Mouse (Mus musculus) layer of hippocampus, adult 18-20 months (tissue): ENCODE data around the gene Noct. TPM values are rescaled to one million over a fixed set of nuclear protein-coding genes. Genes with fewer than 3 reads are reported as not detected.
"Not testable (repeated sequence)": the region's sequence is repeated elsewhere in the genome, so short reads cannot be mapped to it uniquely, and the experiment has no call there.

ENCODE experiments used
- DNase-seq, 2 experiments: peaks; one replicate each; pipeline ENCODE4 v3.0.0; 2022; ENCODE audit warnings: low spot score in 2 of 2
- long read RNA-seq: library from polyadenylated mRNA; stranded (forward); transcript quantifications from one replicate; pipeline ENCODE4 v2.0.0, GENCODE M21; 2021
- total RNA-seq, 2 experiments: library from RNA; stranded (reverse); gene quantifications; 2 replicates each; pipeline ENCODE4 v1.2.3; 2021

Gene Noct
- total RNA-seq = 10 to 100 TPM; 59.5 to 60.3 TPM
- long read RNA-seq, full-length matches to known transcripts = 94 of 97 reads
- long read RNA-seq, partial matches to known transcripts = 0 of 97 reads
- long read RNA-seq, other reads (novel, unspliced or antisense) = 3 of 97 reads

DNA sequence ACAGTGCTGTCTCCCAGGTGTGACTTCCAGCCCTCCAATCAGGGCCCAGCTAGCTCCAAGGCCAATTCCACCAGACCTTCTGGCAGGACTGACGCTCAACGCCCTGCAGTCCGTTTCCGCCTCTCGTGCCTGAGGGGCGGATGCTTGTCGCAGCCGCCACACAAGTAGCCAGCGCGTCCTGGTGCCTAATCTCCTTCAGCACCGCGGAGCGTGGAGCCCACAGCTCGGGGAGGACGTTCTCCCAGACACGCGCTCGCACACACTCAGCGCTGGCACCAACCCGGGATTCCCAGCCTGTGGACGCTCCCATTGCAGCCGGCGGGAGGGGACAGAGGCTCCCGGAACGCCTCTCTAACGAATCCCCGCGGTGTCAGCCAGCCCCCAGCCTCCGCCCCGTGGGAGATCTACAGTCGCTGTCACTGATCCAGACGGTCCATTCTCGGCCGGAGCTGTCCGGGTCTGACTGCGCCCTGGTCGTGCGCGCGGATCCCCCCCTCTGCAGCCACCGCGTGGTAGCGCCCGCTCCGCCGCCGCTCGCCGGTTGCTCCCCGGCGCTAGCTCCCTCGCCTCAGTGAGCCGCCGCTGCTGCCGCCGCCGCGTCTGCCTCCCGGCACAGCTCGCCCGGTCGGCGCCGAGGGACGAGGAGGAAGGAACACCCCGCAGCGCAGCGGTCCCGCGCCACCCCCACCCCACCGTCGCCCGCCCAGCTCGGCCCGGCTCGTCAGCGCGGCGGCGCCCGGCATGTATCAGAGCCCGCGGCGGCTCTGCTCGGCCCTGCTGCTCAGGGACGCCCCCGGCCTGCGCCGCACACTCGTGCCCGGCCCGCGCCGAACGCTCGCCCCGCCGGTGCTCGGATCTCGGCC is at the start of gene Noct:
Noct (plus strand) TSS at position 85 of the 863 bp plus-strand sequence.
- peak; percentile 87 to 92 for DNase-seq

DNA sequence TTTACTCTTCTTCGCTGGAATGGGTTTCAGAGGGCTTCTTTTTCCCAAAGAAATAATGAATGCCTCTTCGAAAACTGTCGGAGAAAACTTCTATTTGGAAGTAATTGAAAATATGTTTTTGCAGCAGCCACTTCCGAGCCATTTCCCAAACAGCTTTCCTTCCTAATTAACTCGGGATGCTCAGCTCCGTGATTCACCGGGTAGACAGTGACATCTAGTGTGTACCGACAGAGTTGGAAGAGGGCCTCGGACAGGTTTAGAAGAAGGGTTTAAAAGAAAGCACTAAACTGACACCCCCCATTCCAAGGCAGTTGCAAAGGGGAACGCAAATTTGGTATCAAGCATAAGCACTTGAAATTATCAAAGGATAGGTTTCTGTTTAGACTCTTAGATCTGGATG is 46.1 kb upstream of the Noct start:
- DNase-seq = no peak

GRCm38 (mm10) chr3:51179460-51180146 is 44.6 kb upstream of the Noct start:
- no peak for DNase-seq

DNA sequence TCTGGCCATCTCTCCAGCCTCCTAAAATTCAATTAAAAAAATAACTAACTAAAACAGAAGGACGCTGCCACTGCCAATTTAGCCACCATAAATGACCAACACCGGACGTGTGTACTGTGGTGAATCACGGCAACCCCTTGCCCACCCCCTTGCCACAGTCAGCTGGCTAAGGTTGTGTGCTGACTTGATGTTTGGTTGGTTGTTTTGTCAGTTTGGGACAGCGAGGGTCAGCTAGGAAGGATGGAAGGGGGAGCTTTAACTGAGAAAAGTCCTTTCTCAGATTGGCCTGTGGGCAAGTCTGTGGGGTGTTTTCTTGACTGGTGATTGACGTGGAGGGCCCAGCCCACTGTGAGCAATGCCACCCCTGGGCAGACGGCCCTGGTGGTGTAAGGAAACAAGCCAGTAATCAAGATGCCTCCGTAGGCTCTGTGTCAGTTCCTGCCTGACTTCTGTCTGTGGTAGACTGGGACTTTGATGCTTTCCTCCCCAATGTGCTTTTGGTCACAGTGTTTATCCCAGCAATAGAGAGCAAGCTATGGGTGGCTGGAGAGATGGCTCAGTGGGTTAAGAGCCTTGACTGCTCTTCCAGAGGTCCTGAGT is 43.8 kb upstream of the Noct start:
- no peak for DNase-seq

- DNase-seq = no peak
These were observed 41.8 kb upstream of the Noct start for GRCm38 (mm10) chr3:51182455-51182854.

DNA sequence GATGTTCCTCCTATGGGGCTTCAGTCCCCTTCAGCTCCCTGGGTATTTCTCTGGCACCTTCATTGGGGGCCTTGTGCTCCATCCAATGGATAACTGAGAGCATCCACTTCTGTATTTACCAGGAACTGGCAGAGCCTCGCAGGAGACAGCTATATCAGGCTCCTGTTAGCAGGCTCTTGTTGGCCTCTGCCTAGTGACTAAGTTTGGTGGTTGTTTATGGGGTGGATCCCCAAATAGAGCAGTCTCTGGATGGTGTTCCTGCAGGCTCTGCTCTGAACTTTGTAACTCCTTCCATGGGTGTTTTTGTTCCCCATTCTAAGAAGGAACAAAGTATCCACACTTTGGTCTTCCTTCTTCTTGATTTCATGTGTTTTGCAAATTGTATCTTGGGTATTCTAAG is 40.7 kb upstream of the Noct start:
- not testable (repeated sequence) for DNase-seq

GRCm38 (mm10) chr3:51183967-51184366 is 40.3 kb upstream of the Noct start:
- DNase-seq = not testable (repeated sequence)

- DNase-seq = no peak
These were observed 39.5 kb upstream of the Noct start for GRCm38 (mm10) chr3:51184715-51185114.

GRCm38 (mm10) chr3:51185406-51185805 is 38.8 kb upstream of the Noct start:
- no peak for DNase-seq

DNA sequence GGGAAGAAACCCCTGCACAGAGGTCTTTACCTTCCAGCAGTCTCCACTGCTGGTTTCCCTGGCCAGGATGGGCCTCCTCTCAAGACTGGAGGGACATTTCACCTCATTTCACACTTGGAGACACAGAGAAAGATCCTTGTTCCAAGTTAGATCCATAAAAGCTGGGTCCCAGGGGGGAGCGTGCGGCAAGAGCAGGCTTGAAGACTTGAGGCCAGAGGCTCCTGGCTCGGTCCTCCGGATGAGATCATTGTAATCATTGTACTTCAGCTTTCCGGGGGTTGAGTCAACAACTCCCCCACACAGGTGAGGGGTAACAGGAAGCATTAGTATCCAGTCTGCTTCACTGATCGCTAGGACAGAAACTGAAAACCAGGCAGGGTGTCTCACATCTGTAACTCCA is 30.2 kb upstream of the Noct start:
- no peak for DNase-seq

GRCm38 (mm10) chr3:51195321-51195720 is 28.9 kb upstream of the Noct start:
- DNase-seq = peak; percentile 85 to 89

GRCm38 (mm10) chr3:51195736-51196135 is 28.5 kb upstream of the Noct start:
- peak in 1 of 2 experiments; percentile 13 for DNase-seq

- DNase-seq = no peak
These were observed 27.5 kb upstream of the Noct start for GRCm38 (mm10) chr3:51196724-51197111.

DNA sequence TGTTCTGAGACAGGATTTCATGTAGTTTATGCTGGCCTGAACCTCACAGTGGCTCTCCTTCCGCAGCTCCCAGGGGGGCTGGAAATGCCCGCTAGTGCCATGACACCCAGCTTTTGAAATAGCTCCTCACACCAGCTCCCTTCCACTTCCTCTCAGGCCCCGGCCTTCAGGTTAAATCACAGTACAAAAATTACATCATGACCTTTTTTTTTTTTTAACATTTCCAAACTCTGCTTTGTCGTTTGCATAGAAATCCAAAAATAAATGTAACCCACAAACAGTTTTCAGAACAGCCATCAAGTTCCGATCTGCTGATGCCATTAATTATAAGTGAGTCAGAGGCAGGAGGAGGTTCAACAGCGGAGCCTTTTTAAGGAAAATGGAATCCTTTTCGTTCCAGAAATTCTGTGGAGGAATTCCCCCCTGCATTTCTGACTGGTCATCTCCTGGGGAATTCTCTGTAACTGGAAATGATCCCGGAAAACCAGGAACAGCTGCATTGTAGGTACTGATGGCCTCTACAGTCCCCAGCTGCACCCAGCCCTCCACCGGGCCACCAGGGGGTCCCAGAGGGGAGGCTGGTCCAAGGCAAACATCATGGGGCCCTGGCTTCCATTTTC is 27.0 kb upstream of the Noct start:
- DNase-seq = no peak

DNA sequence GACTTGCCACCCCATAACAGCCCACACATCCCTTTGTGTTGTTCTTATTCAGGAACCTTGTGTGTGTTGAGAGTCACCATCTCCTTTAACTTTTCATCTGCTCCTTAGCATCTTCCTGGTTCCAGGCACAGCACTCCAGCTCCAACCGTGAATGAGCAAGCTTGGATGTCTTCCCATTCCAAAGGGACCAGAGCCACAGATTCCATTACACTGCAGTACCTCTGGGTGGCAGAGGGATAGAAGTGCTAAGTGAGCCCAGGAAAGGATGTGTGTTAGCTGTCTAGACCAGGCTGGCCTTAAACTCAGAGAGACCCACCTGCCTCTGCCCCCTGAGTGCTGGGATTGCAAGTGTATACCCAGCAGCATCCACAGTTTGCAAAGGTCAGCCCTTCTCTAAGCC is 26.0 kb upstream of the Noct start:
- DNase-seq = peak in 1 of 2 experiments; percentile 20

- DNase-seq = no peak
These were observed 25.1 kb upstream of the Noct start for GRCm38 (mm10) chr3:51199130-51199529.

GRCm38 (mm10) chr3:51200311-51200710 is 23.9 kb upstream of the Noct start:
- no peak for DNase-seq

- no peak for DNase-seq
These were observed 23.4 kb upstream of the Noct start for GRCm38 (mm10) chr3:51200894-51201293.

GRCm38 (mm10) chr3:51201986-51202385 is 22.3 kb upstream of the Noct start:
- DNase-seq = no peak

DNA sequence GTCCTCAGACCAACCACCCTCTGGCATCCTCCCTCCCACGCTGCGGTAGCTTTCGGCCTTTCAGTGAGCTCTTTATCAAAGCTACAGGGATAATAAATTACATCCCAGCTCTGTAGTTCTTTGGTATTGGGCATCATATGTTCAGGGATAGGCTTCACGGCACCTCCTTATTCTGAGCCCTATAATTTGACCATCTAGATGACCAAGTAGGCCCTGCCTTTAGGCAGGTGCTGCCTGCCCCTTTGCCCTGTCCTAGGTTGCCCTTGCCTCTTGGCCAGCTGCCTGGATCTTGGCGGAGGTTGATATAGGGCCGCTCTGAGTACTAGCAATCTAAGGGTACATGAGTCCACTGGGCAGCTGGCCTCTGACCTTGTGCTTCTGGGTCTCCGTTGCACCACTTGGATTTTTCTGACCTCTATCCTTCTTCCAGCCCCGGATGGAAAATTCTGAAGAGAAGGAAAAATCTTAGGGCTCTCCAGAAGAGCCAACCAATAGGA is 21.7 kb upstream of the Noct start:
- no peak for DNase-seq

DNA sequence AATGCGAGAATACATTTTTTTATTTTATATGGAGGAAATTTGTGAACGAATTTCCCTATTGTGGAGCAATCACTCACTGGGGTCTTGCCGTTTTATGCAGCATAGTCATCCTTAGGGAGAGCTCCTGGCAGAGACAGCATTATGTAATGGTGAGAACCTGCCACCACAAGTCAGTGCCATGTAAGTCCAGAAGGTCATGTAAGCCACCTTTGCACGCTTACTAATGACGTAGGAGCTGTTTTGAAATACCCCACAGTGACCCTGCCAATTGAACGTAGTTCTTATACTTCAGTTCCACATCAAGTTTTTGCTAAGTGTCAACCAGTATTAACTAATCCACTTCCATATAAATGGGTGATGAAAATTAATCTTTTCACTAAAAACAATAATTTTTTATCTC is 20.3 kb upstream of the Noct start:
- DNase-seq = no peak
